Mouse (Mus musculus): ENCODE data around the gene Enpep. TPM values are rescaled to one million over a fixed set of nuclear protein-coding genes. Genes with fewer than 3 reads are reported as not detected.

Gene Enpep
- total RNA-seq, 1 experiment, result 0.54 TPM

GRCm38 (mm10) chr3:129365919-129366318 lies 33.4 kb upstream of the Enpep start:
- Histone ChIP-seq H3K27ac (ENCODE audit: insufficient read depth, low read depth, low read length, poor library complexity, severe bottlenecking) (no peak overlapping the region), H3K4me1 (ENCODE audit: control insufficient read depth in 2 of 2, insufficient read depth in 2 of 2, low read length in 2 of 2, poor library complexity in 1 of 2) (no peaks in the 10 kb centered on the region), H3K9me3 (ENCODE audit: control insufficient read depth, insufficient read depth, low read depth, low read length) (no peaks in the 10 kb centered on the region), H3K9ac (ENCODE audit: insufficient read depth, low read depth, low read length, poor library complexity, severe bottlenecking) (no peak overlapping the region), H3K4me3 (ENCODE audit: insufficient read depth in 1 of 2, low read depth in 1 of 2, low read length in 2 of 2, poor library complexity in 1 of 2, severe bottlenecking in 1 of 2) (no peak overlapping the region), H3K36me3 (ENCODE audit: control insufficient read depth, insufficient read depth, low read length, poor library complexity, severe bottlenecking) (no peaks in the 10 kb centered on the region)
- no peak for DNase-seq (ENCODE audit: low read depth, low spot score)
- no peak for TF ChIP-seq MAFK (IDR thresholded peaks at IDR 0.05; ENCODE audit: insufficient read depth, low read depth, low read length)
- no peak for TF ChIP-seq ZC3H11A (IDR thresholded peaks at IDR 0.05; ENCODE audit: borderline replicate concordance, low read depth, low read length)
- TF ChIP-seq ZNF384 (IDR thresholded peaks at IDR 0.05; ENCODE audit: low read depth, low read length), result no peak
- TF ChIP-seq HCFC1 (IDR thresholded peaks at IDR 0.05; ENCODE audit: borderline replicate concordance, insufficient read depth, low read length), result no peak
- TF ChIP-seq CHD2 (IDR thresholded peaks at IDR 0.05; ENCODE audit: low read depth, low read length), result no peak
- in situ Hi-C loops (cut with MboI; ENCODE audit: low sequenced_read_pairs in 2 of 2, unreplicated experiment in 2 of 2), result no loop called here

GRCm38 (mm10) chr3:129364818-129365390 lies 32.4 kb upstream of the Enpep start:
- no peak for DNase-seq (ENCODE audit: low read depth, low spot score)
- in situ Hi-C loops (cut with MboI; ENCODE audit: low sequenced_read_pairs in 2 of 2, unreplicated experiment in 2 of 2), result no loop called here
- H3K9me3 ChIP-seq (ENCODE audit: control insufficient read depth, insufficient read depth, low read depth, low read length), result no peaks in the 10 kb centered on the region

GRCm38 (mm10) chr3:129363426-129363825 lies 30.9 kb upstream of the Enpep start:
- H3K36me3 ChIP-seq (ENCODE audit: control insufficient read depth, insufficient read depth, low read length, poor library complexity, severe bottlenecking), result no peaks in the 10 kb centered on the region
- no peak overlapping the region for H3K9ac ChIP-seq (ENCODE audit: insufficient read depth, low read depth, low read length, poor library complexity, severe bottlenecking)
- DNase-seq (ENCODE audit: low read depth, low spot score), result no peak
- H3K4me1 ChIP-seq (ENCODE audit: control insufficient read depth in 2 of 2, insufficient read depth in 2 of 2, low read length in 2 of 2, poor library complexity in 1 of 2), result no peaks in the 10 kb centered on the region
- H3K27ac ChIP-seq (ENCODE audit: insufficient read depth, low read depth, low read length, poor library complexity, severe bottlenecking), result no peak overlapping the region
- no peaks in the 10 kb centered on the region for H3K9me3 ChIP-seq (ENCODE audit: control insufficient read depth, insufficient read depth, low read depth, low read length)
- in situ Hi-C loops (cut with MboI; ENCODE audit: low sequenced_read_pairs in 2 of 2, unreplicated experiment in 2 of 2), result no loop called here
- H3K4me3 ChIP-seq (ENCODE audit: insufficient read depth in 1 of 2, low read depth in 1 of 2, low read length in 2 of 2, poor library complexity in 1 of 2, severe bottlenecking in 1 of 2), result no peak overlapping the region
- TF ChIP-seq ZNF384 (IDR thresholded peaks at IDR 0.05; ENCODE audit: low read depth, low read length) (no peak), CHD2 (IDR thresholded peaks at IDR 0.05; ENCODE audit: low read depth, low read length) (no peak)

More at GRCm38 (mm10) chr3:129364818-129365390, 32.4 kb upstream of the Enpep start:
- H3K27ac ChIP-seq (ENCODE audit: insufficient read depth, low read depth, low read length, poor library complexity, severe bottlenecking), result no peak overlapping the region
- TF ChIP-seq ZC3H11A (IDR thresholded peaks at IDR 0.05; ENCODE audit: borderline replicate concordance, low read depth, low read length), result no peak
- TF ChIP-seq MAFK (IDR thresholded peaks at IDR 0.05; ENCODE audit: insufficient read depth, low read depth, low read length), result no peak
- TF ChIP-seq ZNF384 (IDR thresholded peaks at IDR 0.05; ENCODE audit: low read depth, low read length), result no peak
- TF ChIP-seq CHD2 (IDR thresholded peaks at IDR 0.05; ENCODE audit: low read depth, low read length), result no peak
- no peak for TF ChIP-seq HCFC1 (IDR thresholded peaks at IDR 0.05; ENCODE audit: borderline replicate concordance, insufficient read depth, low read length)
- H3K4me1 ChIP-seq (ENCODE audit: control insufficient read depth in 2 of 2, insufficient read depth in 2 of 2, low read length in 2 of 2, poor library complexity in 1 of 2), result no peaks in the 10 kb centered on the region
- no peak overlapping the region for H3K9ac ChIP-seq (ENCODE audit: insufficient read depth, low read depth, low read length, poor library complexity, severe bottlenecking)
- H3K4me3 ChIP-seq (ENCODE audit: insufficient read depth in 1 of 2, low read depth in 1 of 2, low read length in 2 of 2, poor library complexity in 1 of 2, severe bottlenecking in 1 of 2), result no peak overlapping the region
- H3K36me3 ChIP-seq (ENCODE audit: control insufficient read depth, insufficient read depth, low read length, poor library complexity, severe bottlenecking), result no peaks in the 10 kb centered on the region

- Histone ChIP-seq H3K36me3 (ENCODE audit: control insufficient read depth, insufficient read depth, low read length, poor library complexity, severe bottlenecking) (no peaks in the 10 kb centered on the region), H3K4me1 (ENCODE audit: control insufficient read depth in 2 of 2, insufficient read depth in 2 of 2, low read length in 2 of 2, poor library complexity in 1 of 2) (no peaks in the 10 kb centered on the region), H3K9me3 (ENCODE audit: control insufficient read depth, insufficient read depth, low read depth, low read length) (no peaks in the 10 kb centered on the region), H3K9ac (ENCODE audit: insufficient read depth, low read depth, low read length, poor library complexity, severe bottlenecking) (no peak overlapping the region), H3K27ac (ENCODE audit: insufficient read depth, low read depth, low read length, poor library complexity, severe bottlenecking) (no peak overlapping the region), H3K4me3 (ENCODE audit: insufficient read depth in 1 of 2, low read depth in 1 of 2, low read length in 2 of 2, poor library complexity in 1 of 2, severe bottlenecking in 1 of 2) (no peak overlapping the region)
- in situ Hi-C loops (cut with MboI; ENCODE audit: low sequenced_read_pairs in 2 of 2, unreplicated experiment in 2 of 2), result no loop called here
- TF ChIP-seq ZNF384 (IDR thresholded peaks at IDR 0.05; ENCODE audit: low read depth, low read length) (no peak), CHD2 (IDR thresholded peaks at IDR 0.05; ENCODE audit: low read depth, low read length) (no peak)
- DNase-seq (ENCODE audit: low read depth, low spot score), result no peak
Measured at GRCm38 (mm10) chr3:129358115-129358514, 25.6 kb upstream of the Enpep start.

- DNase-seq (ENCODE audit: low read depth, low spot score), result no peak
- no peak for TF ChIP-seq HCFC1 (IDR thresholded peaks at IDR 0.05; ENCODE audit: borderline replicate concordance, insufficient read depth, low read length)
- TF ChIP-seq ZC3H11A (IDR thresholded peaks at IDR 0.05; ENCODE audit: borderline replicate concordance, low read depth, low read length), result no peak
- TF ChIP-seq CHD2 (IDR thresholded peaks at IDR 0.05; ENCODE audit: low read depth, low read length), result no peak
- TF ChIP-seq ZNF384 (IDR thresholded peaks at IDR 0.05; ENCODE audit: low read depth, low read length), result no peak
- TF ChIP-seq MAFK (IDR thresholded peaks at IDR 0.05; ENCODE audit: insufficient read depth, low read depth, low read length), result no peak
- no peak overlapping the region for H3K4me3 ChIP-seq (ENCODE audit: insufficient read depth in 1 of 2, low read depth in 1 of 2, low read length in 2 of 2, poor library complexity in 1 of 2, severe bottlenecking in 1 of 2)
- H3K27ac ChIP-seq (ENCODE audit: insufficient read depth, low read depth, low read length, poor library complexity, severe bottlenecking), result no peak overlapping the region
- H3K9me3 ChIP-seq (ENCODE audit: control insufficient read depth, insufficient read depth, low read depth, low read length), result no peaks in the 10 kb centered on the region
- H3K36me3 ChIP-seq (ENCODE audit: control insufficient read depth, insufficient read depth, low read length, poor library complexity, severe bottlenecking), result no peaks in the 10 kb centered on the region
- no peaks in the 10 kb centered on the region for H3K4me1 ChIP-seq (ENCODE audit: control insufficient read depth in 2 of 2, insufficient read depth in 2 of 2, low read length in 2 of 2, poor library complexity in 1 of 2)
- in situ Hi-C loops (cut with MboI; ENCODE audit: low sequenced_read_pairs in 2 of 2, unreplicated experiment in 2 of 2), result no loop called here
- H3K9ac ChIP-seq (ENCODE audit: insufficient read depth, low read depth, low read length, poor library complexity, severe bottlenecking), result no peak overlapping the region
Measured at GRCm38 (mm10) chr3:129353901-129354300, 21.4 kb upstream of the Enpep start.
